Mouse (Mus musculus): ENCODE measurements around the gene 4931428F04Rik.

DNA sequence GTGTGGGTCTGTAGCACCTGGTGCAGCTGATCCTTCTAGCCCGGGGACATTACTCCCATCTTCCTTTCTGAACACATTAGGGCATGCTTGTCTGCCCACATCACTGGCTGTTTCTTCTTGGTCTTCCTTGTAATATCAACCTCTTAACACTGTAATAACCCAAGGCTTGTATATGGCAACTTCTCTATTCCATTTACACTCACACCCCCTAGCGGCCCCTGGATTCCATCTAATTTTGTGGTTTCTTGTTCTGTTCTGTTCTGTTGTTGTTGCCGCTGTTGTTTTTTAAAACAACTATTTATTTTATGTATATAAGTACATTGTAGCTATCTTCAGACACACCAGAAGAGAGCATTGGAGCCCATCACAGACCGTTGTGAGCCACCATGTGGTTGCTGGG, 2.8 kb downstream of the 4931428F04Rik start:
- TF ChIP-seq CTCF (IDR thresholded peaks at IDR 0.05; ENCODE audit: low read depth, low read length): no peak
- TF ChIP-seq POLR2A (IDR thresholded peaks at IDR 0.05; ENCODE audit: extremely low read depth, insufficient read depth, low read length): no peak
